In the genomic region with DNA sequence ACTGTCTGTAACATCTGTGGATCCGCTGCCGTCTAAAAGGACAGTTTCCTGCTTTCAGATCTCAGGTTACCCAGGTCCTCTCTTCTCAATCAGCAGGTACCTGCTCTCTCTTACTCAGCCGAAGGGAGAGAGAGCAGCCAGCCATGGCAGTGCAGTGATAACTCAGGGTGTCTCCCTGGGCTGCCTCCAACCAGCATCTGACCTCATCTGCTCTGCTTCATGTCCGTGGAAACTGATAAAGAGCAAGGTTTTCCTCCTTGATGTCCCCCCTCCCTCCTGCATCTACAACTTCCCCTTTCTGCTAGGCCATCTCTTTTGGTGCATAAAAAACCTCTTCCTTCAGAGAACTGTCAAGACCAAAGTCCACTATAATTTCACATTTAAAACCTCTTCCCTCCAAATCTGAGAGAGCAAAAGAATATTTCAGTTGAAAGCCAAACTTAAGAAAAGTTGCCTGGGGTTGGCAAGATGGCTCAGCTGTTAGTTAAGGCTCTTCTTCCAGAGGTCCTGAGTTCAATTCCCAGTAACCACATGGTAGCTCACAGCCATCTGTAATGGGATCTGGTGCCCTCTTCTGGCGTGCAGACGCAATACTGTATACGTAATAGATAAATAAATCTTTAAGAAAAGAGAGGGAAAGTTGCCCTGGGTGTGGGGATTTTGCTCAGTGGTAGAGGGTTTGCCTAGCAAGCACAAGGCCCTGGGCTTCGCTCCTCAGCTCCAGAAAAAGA, we compare ENCODE assay signal across 9 mouse cellular contexts. TPM values are rescaled to one million over a fixed set of nuclear protein-coding genes. Genes with fewer than 3 reads are reported as not detected.
DNase-seq lines count a peak whose midpoint lies in the region; ATAC-seq and TF ChIP-seq lines count a peak whose summit lies in the region.
"Had no signal": no experiment of that assay in that cellular context is flagged by ENCODE, and none has a peak within 500 bp of the region (broad histone marks: within the 10 kb centered on the region; RNA-seq: fewer than 3 reads in every experiment).

No protein-coding gene starts in this region.

- H3K79me2 ChIP-seq in macrophage (ENCODE audit: inconsistent target): peaks cover 14% of the 10 kb centered on the region; the same call in 1 of the 2 replicates

- H3K9me3 ChIP-seq in midbrain, postnatal 0 days (ENCODE audit: low read length): no peaks in the 10 kb centered on the region
- H3K9me3 ChIP-seq in midbrain, embryonic 10.5 days (replicated peaks): no peaks in the 10 kb centered on the region
- H3K9me3 ChIP-seq: embryonic facial prominence, embryonic 13.5 days had no signal

- peak; percentile 45 for DNase-seq in adrenal gland, adult 2 months
- no peak for DNase-seq in adrenal gland, postnatal 4 days (ENCODE audit: low spot score in 2 of 2)
- DNase-seq in midbrain, postnatal 0 days (ENCODE audit: low spot score): no peak
- DNase-seq in midbrain, embryonic 10.5 days (ENCODE audit: low spot score): no peak
- peak; percentile 78 for DNase-seq in thymus, postnatal 4 days
- no peak for DNase-seq in embryo, embryonic 10 days (ENCODE audit: low spot score)
- no peak for DNase-seq in layer of hippocampus, adult 11-12 months (ENCODE audit: low spot score)

- no peaks in the 10 kb centered on the region for H3K4me1 ChIP-seq in midbrain, postnatal 0 days (ENCODE audit: insufficient read depth, low read length)
- peaks cover 3% of the 10 kb centered on the region for H3K4me1 ChIP-seq in midbrain, embryonic 10.5 days

- H3K9ac ChIP-seq in midbrain, postnatal 0 days (replicated peaks; ENCODE audit: low read length, poor library complexity, severe bottlenecking): no peak overlapping the region
- H3K9ac ChIP-seq: embryonic facial prominence, embryonic 13.5 days had no signal

- 58% methylated on average over 8 of the region's 8 CpGs for WGBS in midbrain, postnatal 0 days
- WGBS in midbrain, embryonic 10.5 days: 63% methylated on average over 8 of the region's 8 CpGs
- WGBS in macrophage (ENCODE audit: missing documents): 32% methylated on average over 8 of the region's 8 CpGs

- no peak overlapping the region for H3K4me3 ChIP-seq in midbrain, postnatal 0 days (ENCODE audit: low read depth, low read length)
- no peak overlapping the region for H3K4me3 ChIP-seq in midbrain, embryonic 10.5 days
- no peak overlapping the region for H3K4me3 ChIP-seq in macrophage (ENCODE audit: inconsistent target)
- H3K4me3 ChIP-seq: embryonic facial prominence, embryonic 13.5 days had no signal

- H3K27me3 ChIP-seq in midbrain, postnatal 0 days (ENCODE audit: insufficient read depth, low read length): no peaks in the 10 kb centered on the region
- H3K27me3 ChIP-seq in midbrain, embryonic 10.5 days (ENCODE audit: low read depth, poor library complexity, severe bottlenecking): no peaks in the 10 kb centered on the region
- H3K27me3 ChIP-seq: embryonic facial prominence, embryonic 13.5 days had no signal

- H3K4me2 ChIP-seq in midbrain, postnatal 0 days (ENCODE audit: low read depth, low read length, poor library complexity, severe bottlenecking): no peak overlapping the region
- H3K4me2 ChIP-seq: embryonic facial prominence, embryonic 13.5 days had no signal

- no peaks in the 10 kb centered on the region for H3K36me3 ChIP-seq in midbrain, postnatal 0 days (ENCODE audit: insufficient read depth, low read length)
- no peaks in the 10 kb centered on the region for H3K36me3 ChIP-seq in midbrain, embryonic 10.5 days
- no peaks in the 10 kb centered on the region for H3K36me3 ChIP-seq in macrophage (ENCODE audit: inconsistent target)
- H3K36me3 ChIP-seq: embryonic facial prominence, embryonic 13.5 days had no signal

- no peak for ATAC-seq in midbrain, postnatal 0 days (ENCODE audit: low FRiP score)

- TF ChIP-seq CTCF in midbrain, postnatal 0 days (IDR thresholded peaks at IDR 0.05): peak; percentile 52

- H3K27ac ChIP-seq in midbrain, postnatal 0 days (ENCODE audit: low read depth, low read length): no peak overlapping the region
- no peak overlapping the region for H3K27ac ChIP-seq in midbrain, embryonic 10.5 days (replicated peaks)
- H3K27ac ChIP-seq in macrophage: peak overlapping the region; percentile 29
- H3K27ac ChIP-seq: embryonic facial prominence, embryonic 13.5 days had no signal

RNA-seq across cellular contexts. Expression of a gene that starts 9.4 kb away (rescaled TPM):
- 100 to 1,000 TPM; 136 to 162 TPM for total RNA-seq in adrenal gland, adult 2 months (2021)
- 41.2 and 50.8 TPM in 2 replicates for polyA plus RNA-seq in adrenal gland, adult 2 months (2012; rRNA removed)
- total RNA-seq in adrenal gland, postnatal 4 days (2021): 100 to 1,000 TPM; 116 to 135 TPM
- 85.8 and 87.0 TPM in 2 replicates for total RNA-seq in midbrain, postnatal 0 days (2014; rRNA removed)
- polyA plus RNA-seq in midbrain, postnatal 0 days (2015; fragmentation: Nextera tagmentation; extraction: Ambion mirVana): 153 and 158 TPM in 2 replicates
- polyA plus RNA-seq in midbrain, embryonic 10.5 days (2016; fragmentation: Nextera tagmentation; extraction: Ambion mirVana): 81.7 and 88.3 TPM in 2 replicates
- 100 to 1,000 TPM in 21 of 26 experiments, 10 to 100 TPM in 5; 37.2 to 266 (median 136) TPM for total RNA-seq in macrophage (2018; cell fraction: chromatin; rRNA removed)
- total RNA-seq in macrophage (2018; cell fraction: cytosol; rRNA removed): 100 to 1,000 TPM; 294 to 727 (median 469) TPM
- 100 to 1,000 TPM in 25 of 26 experiments, 10 to 100 TPM in 1; 87.0 to 291 (median 183) TPM for total RNA-seq in macrophage (2018; cell fraction: nucleus; rRNA removed)
- 265 to 522 TPM (median 418 TPM) in 3 replicates for polyA plus RNA-seq in macrophage (2018)

RNA-seq across cellular contexts. Expression of a gene that starts 47.4 kb away (rescaled TPM):
- 10 to 100 TPM; 70.6 to 85.9 TPM for total RNA-seq in adrenal gland, adult 2 months (2021)
- polyA plus RNA-seq in adrenal gland, adult 2 months (2012; rRNA removed): 158 and 165 TPM in 2 replicates
- total RNA-seq in adrenal gland, postnatal 4 days (2021): 10 to 100 TPM; 67.4 to 71.0 TPM
- 26.5 and 32.7 TPM in 2 replicates for total RNA-seq in midbrain, postnatal 0 days (2014; rRNA removed)
- polyA plus RNA-seq in midbrain, postnatal 0 days (2015; fragmentation: Nextera tagmentation; extraction: Ambion mirVana): 14.6 and 15.9 TPM in 2 replicates
- polyA plus RNA-seq in midbrain, embryonic 10.5 days (2016; fragmentation: Nextera tagmentation; extraction: Ambion mirVana): 39.6 and 45.2 TPM in 2 replicates
- total RNA-seq in macrophage (2018; cell fraction: chromatin; rRNA removed): 10 to 100 TPM in 22 of 26 experiments, 1 to 10 TPM in 4; 5.9 to 55.5 (median 26.5) TPM
- total RNA-seq in macrophage (2018; cell fraction: cytosol; rRNA removed): 10 to 100 TPM; 17.6 to 35.8 (median 23.4) TPM
- total RNA-seq in macrophage (2018; cell fraction: nucleus; rRNA removed): 10 to 100 TPM in 24 of 26 experiments, 1 to 10 TPM in 2; 7.9 to 36.8 (median 24.3) TPM
- 13.8 to 22.4 TPM (median 14.1 TPM) in 3 replicates for polyA plus RNA-seq in macrophage (2018)

Comparison
In these comparisons a context has a peak if more than half of its experiments do, and no peak if none do; other contexts are left out.
1. DNase-seq: peak in adrenal gland, adult 2 months (single experiment) and thymus, postnatal 4 days (single experiment); none in adrenal gland, postnatal 4 days (0 of 2), midbrain, postnatal 0 days (single experiment), midbrain, embryonic 10.5 days (single experiment), embryo, embryonic 10 days (single experiment) and layer of hippocampus, adult 11-12 months (single experiment).